Mouse (Mus musculus): Measurements from ENCODE around the gene Fam117b. TPM values are rescaled to one million over a fixed set of nuclear protein-coding genes. Genes with fewer than 3 reads are reported as not detected.

Gene Fam117b
- polyA plus RNA-seq, 1 experiment from 2014 or later: 8.3 TPM

GRCm38 (mm10) chr1:59959941-59960340 lies 47.1 kb downstream of the Fam117b start:
- no peak overlapping the region for H3K4me2 ChIP-seq (replicated peaks; ENCODE audit: low read depth, low read length)
- peaks cover 19% of the 10 kb centered on the region; the same call in 1 of the 2 replicates for H3K36me3 ChIP-seq (ENCODE audit: insufficient read depth, low read length)
- no peak overlapping the region for H3K4me3 ChIP-seq (ENCODE audit: low read length)
- ATAC-seq (ENCODE audit: low FRiP score, low TSS enrichment): no peak
- H3K27ac ChIP-seq (ENCODE audit: low read length): no peak overlapping the region
- 86% methylated on average over 1 of the region's 1 CpGs for WGBS
- H3K27me3 ChIP-seq (ENCODE audit: insufficient read depth, low read length): no peaks in the 10 kb centered on the region
- no peaks in the 10 kb centered on the region for H3K9me3 ChIP-seq (ENCODE audit: low read length)
- no peak overlapping the region for H3K9ac ChIP-seq (replicated peaks; ENCODE audit: low read length)
- no peaks in the 10 kb centered on the region for H3K4me1 ChIP-seq (ENCODE audit: insufficient read depth, low read length)

DNA sequence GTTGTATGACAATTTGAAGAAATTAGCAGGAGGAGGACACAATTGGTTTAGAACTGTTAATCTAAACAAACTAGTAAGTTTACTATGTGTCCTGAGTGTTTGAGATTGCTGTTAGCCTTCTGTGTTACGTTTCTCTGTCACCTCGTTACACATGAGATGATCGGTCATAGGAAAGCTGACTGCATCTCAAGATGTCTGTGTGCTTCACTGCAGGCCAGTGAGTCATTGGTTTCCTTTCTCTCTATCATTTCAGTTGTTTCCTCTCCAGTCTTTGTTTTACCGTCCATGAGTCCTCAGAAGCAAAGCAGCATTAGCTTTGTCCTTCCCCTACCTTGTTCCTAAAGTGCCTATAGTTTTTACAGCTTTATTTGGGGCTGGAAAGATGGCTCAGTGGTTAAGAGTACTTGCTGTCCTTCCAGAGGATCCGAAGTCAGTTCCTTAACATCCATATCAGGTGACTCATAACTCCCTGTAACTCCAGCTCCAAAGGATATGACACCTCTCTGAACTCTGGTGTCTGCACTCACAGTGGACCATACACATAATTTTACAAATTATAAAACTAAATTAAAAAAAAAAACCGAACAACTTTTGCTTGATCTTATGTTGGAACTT lies 53.5 kb downstream of the Fam117b start:
- ATAC-seq (ENCODE audit: low FRiP score, low TSS enrichment): no peak
- no peak overlapping the region for H3K4me3 ChIP-seq (ENCODE audit: low read length)
- H3K36me3 ChIP-seq (ENCODE audit: insufficient read depth, low read length): peaks cover 29% of the 10 kb centered on the region
- no peak overlapping the region for H3K27ac ChIP-seq (ENCODE audit: low read length)
- no peaks in the 10 kb centered on the region for H3K27me3 ChIP-seq (ENCODE audit: insufficient read depth, low read length)
- WGBS: 78% methylated on average over 6 of the region's 6 CpGs
- H3K9me3 ChIP-seq (ENCODE audit: low read length): no peaks in the 10 kb centered on the region
- no peaks in the 10 kb centered on the region for H3K4me1 ChIP-seq (ENCODE audit: insufficient read depth, low read length)
- no peak overlapping the region for H3K4me2 ChIP-seq (replicated peaks; ENCODE audit: low read depth, low read length)
- H3K9ac ChIP-seq (replicated peaks; ENCODE audit: low read length): no peak overlapping the region

DNA sequence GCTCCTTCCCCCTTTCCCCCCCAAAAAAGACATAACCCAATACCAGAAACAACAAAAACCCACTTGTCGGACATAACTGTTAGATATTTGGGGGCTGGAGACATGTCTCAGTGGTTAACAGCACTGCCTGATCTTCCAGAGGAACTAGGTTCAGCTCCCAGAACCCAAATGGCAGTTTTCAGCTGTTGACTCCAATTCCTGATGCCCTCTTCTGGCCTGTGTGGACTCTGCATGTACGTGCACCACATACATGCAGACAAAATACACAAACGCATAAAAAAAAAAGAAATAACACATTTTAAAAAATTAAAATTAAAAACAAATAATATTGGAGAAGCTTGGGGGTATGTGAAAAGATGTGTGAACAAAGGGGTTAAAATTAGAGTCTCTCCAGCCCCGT lies 54.5 kb downstream of the Fam117b start:
- Histone ChIP-seq H3K36me3 (ENCODE audit: insufficient read depth, low read length) (peaks cover 26% of the 10 kb centered on the region), H3K9me3 (ENCODE audit: low read length) (no peaks in the 10 kb centered on the region), H3K27me3 (ENCODE audit: insufficient read depth, low read length) (no peaks in the 10 kb centered on the region), H3K9ac (replicated peaks; ENCODE audit: low read length) (no peak overlapping the region), H3K4me2 (replicated peaks; ENCODE audit: low read depth, low read length) (no peak overlapping the region), H3K4me1 (ENCODE audit: insufficient read depth, low read length) (no peaks in the 10 kb centered on the region), H3K27ac (ENCODE audit: low read length) (no peak overlapping the region), H3K4me3 (ENCODE audit: low read length) (no peak overlapping the region)
- no peak for ATAC-seq (ENCODE audit: low FRiP score, low TSS enrichment)
- 87% methylated on average over 4 of the region's 4 CpGs for WGBS

GRCm38 (mm10) chr1:59986626-59987025 lies 73.8 kb downstream of the Fam117b start:
- H3K4me2 ChIP-seq (replicated peaks; ENCODE audit: low read depth, low read length): no peak overlapping the region
- no peak overlapping the region for H3K4me3 ChIP-seq (ENCODE audit: low read length)
- H3K36me3 ChIP-seq (ENCODE audit: insufficient read depth, low read length): peaks cover 38% of the 10 kb centered on the region
- H3K9ac ChIP-seq (replicated peaks; ENCODE audit: low read length): no peak overlapping the region
- H3K4me1 ChIP-seq (ENCODE audit: insufficient read depth, low read length): no peaks in the 10 kb centered on the region
- H3K9me3 ChIP-seq (ENCODE audit: low read length): no peaks in the 10 kb centered on the region
- no peaks in the 10 kb centered on the region for H3K27me3 ChIP-seq (ENCODE audit: insufficient read depth, low read length)
- H3K27ac ChIP-seq (ENCODE audit: low read length): no peak overlapping the region
- ATAC-seq (ENCODE audit: low FRiP score, low TSS enrichment): no peak

GRCm38 (mm10) chr1:59987399-59988040 lies 74.7 kb downstream of the Fam117b start:
- ATAC-seq (ENCODE audit: low FRiP score, low TSS enrichment): no peak
- H3K9ac ChIP-seq (replicated peaks; ENCODE audit: low read length): no peak overlapping the region
- H3K27ac ChIP-seq (ENCODE audit: low read length): no peak overlapping the region
- no peaks in the 10 kb centered on the region for H3K9me3 ChIP-seq (ENCODE audit: low read length)
- peaks cover 33% of the 10 kb centered on the region for H3K36me3 ChIP-seq (ENCODE audit: insufficient read depth, low read length)
- no peak overlapping the region for H3K4me3 ChIP-seq (ENCODE audit: low read length)
- H3K4me1 ChIP-seq (ENCODE audit: insufficient read depth, low read length): no peaks in the 10 kb centered on the region
- H3K4me2 ChIP-seq (replicated peaks; ENCODE audit: low read depth, low read length): no peak overlapping the region
- WGBS: 96% methylated on average over 3 of the region's 3 CpGs
- H3K27me3 ChIP-seq (ENCODE audit: insufficient read depth, low read length): no peaks in the 10 kb centered on the region

DNA sequence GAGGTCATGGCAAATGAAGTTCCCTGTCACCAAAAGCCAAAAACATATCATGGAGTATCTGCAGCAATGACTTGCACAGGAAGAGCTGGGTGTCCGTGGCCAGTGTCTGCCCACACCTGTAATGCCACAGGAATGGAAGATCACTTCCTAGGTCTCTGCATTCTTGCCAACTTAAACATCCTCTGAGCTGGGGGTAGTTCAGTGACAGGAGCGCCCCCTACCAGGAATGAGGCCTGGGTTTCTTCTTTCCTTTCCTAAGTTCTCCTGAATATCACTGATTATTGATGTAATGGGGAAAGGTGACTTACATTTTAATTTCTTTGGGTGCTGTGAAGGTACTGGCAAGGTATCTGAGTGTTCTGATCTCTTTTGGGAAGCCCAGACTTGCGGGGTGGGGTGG lies 82.8 kb downstream of the Fam117b start:
- no peak overlapping the region for H3K27ac ChIP-seq (ENCODE audit: low read length)
- 0 out of 2 replicates have a peak, but pooled peaks cover 4% of the 10 kb centered on the region for H3K4me1 ChIP-seq (ENCODE audit: insufficient read depth, low read length)
- H3K4me3 ChIP-seq (ENCODE audit: low read length): no peak overlapping the region
- H3K9ac ChIP-seq (replicated peaks; ENCODE audit: low read length): no peak overlapping the region
- WGBS: 51% methylated on average over 3 of the region's 3 CpGs
- no peaks in the 10 kb centered on the region for H3K27me3 ChIP-seq (ENCODE audit: insufficient read depth, low read length)
- no peaks in the 10 kb centered on the region for H3K9me3 ChIP-seq (ENCODE audit: low read length)
- H3K36me3 ChIP-seq (ENCODE audit: insufficient read depth, low read length): peaks cover 9% of the 10 kb centered on the region; the same call in 1 of the 2 replicates
- ATAC-seq (ENCODE audit: low FRiP score, low TSS enrichment): no peak
- no peak overlapping the region for H3K4me2 ChIP-seq (replicated peaks; ENCODE audit: low read depth, low read length)

DNA sequence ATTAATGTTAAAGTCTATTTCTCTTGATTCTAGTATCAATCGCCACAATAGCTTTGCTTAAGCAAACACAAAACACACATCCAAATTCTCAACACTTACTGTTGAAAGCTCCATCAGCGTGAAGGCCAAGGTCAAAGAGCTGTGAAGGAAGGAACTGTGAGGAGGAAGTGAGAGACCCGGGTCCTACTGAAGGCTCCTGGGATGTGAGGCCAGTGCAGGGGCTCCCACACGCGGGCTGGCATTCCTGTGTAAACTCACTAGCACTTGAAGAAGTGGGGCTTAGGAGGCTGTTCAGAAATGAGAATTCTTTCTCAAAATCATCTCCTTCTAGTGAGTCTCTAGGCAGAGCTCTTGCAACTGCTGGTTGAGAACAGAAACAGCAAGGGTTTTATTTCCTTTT lies 84.5 kb downstream of the Fam117b start:
- Histone ChIP-seq H3K4me1 (ENCODE audit: insufficient read depth, low read length) (0 out of 2 replicates have a peak, but pooled peaks cover 4% of the 10 kb centered on the region), H3K9me3 (ENCODE audit: low read length) (no peaks in the 10 kb centered on the region), H3K27ac (ENCODE audit: low read length) (no peak overlapping the region), H3K36me3 (ENCODE audit: insufficient read depth, low read length) (no peaks in the 10 kb centered on the region), H3K27me3 (ENCODE audit: insufficient read depth, low read length) (no peaks in the 10 kb centered on the region), H3K4me3 (ENCODE audit: low read length) (no peak overlapping the region), H3K4me2 (replicated peaks; ENCODE audit: low read depth, low read length) (no peak overlapping the region), H3K9ac (replicated peaks; ENCODE audit: low read length) (no peak overlapping the region)
- WGBS: 38% methylated on average over 5 of the region's 5 CpGs
- ATAC-seq (ENCODE audit: low FRiP score, low TSS enrichment): no peak

- Histone ChIP-seq H3K9ac (replicated peaks; ENCODE audit: low read length) (no peak overlapping the region), H3K27ac (ENCODE audit: low read length) (no peak overlapping the region), H3K4me1 (ENCODE audit: insufficient read depth, low read length) (0 out of 2 replicates have a peak, but pooled peaks cover 4% of the 10 kb centered on the region), H3K4me3 (ENCODE audit: low read length) (no peak overlapping the region), H3K27me3 (ENCODE audit: insufficient read depth, low read length) (no peaks in the 10 kb centered on the region), H3K9me3 (ENCODE audit: low read length) (no peaks in the 10 kb centered on the region), H3K4me2 (replicated peaks; ENCODE audit: low read depth, low read length) (no peak overlapping the region), H3K36me3 (ENCODE audit: insufficient read depth, low read length) (no peaks in the 10 kb centered on the region)
- ATAC-seq (ENCODE audit: low FRiP score, low TSS enrichment): no peak
- WGBS: 44% methylated on average over 2 of the region's 2 CpGs
These were observed 87.5 kb downstream of the Fam117b start for GRCm38 (mm10) chr1:60000319-60000718.

DNA sequence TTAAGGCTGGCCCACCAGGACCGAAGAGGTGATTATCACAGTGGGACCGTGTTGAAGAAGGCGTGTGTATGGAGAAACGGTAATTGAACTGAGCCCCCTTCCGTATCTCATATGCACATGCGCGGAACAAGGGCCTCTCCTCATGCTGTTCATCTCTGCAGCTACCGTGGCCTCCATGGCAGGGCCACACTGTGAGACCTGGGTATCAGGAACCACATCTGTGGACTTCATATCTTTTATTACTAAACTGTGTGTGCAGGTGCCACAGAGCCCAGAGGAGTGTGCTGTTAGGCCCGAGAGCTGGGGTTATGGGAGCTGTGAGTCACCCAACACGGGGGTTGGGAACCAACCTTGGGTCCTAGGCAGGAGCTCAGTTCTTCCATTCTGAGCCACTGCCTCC lies 94.5 kb downstream of the Fam117b start:
- H3K9me3 ChIP-seq (ENCODE audit: low read length): no peaks in the 10 kb centered on the region
- no peak overlapping the region for H3K4me3 ChIP-seq (ENCODE audit: low read length)
- no peaks in the 10 kb centered on the region for H3K4me1 ChIP-seq (ENCODE audit: insufficient read depth, low read length)
- WGBS: 89% methylated on average over 10 of the region's 10 CpGs
- H3K36me3 ChIP-seq (ENCODE audit: insufficient read depth, low read length): no peaks in the 10 kb centered on the region
- no peak overlapping the region for H3K27ac ChIP-seq (ENCODE audit: low read length)
- no peak overlapping the region for H3K9ac ChIP-seq (replicated peaks; ENCODE audit: low read length)
- no peaks in the 10 kb centered on the region for H3K27me3 ChIP-seq (ENCODE audit: insufficient read depth, low read length)
- H3K4me2 ChIP-seq (replicated peaks; ENCODE audit: low read depth, low read length): no peak overlapping the region
- no peak for ATAC-seq (ENCODE audit: low FRiP score, low TSS enrichment)

GRCm38 (mm10) chr1:60008743-60009142 lies 95.9 kb downstream of the Fam117b start:
- Histone ChIP-seq H3K36me3 (ENCODE audit: insufficient read depth, low read length) (no peaks in the 10 kb centered on the region), H3K9me3 (ENCODE audit: low read length) (no peaks in the 10 kb centered on the region), H3K27ac (ENCODE audit: low read length) (no peak overlapping the region), H3K4me1 (ENCODE audit: insufficient read depth, low read length) (no peaks in the 10 kb centered on the region), H3K4me3 (ENCODE audit: low read length) (no peak overlapping the region), H3K27me3 (ENCODE audit: insufficient read depth, low read length) (no peaks in the 10 kb centered on the region), H3K4me2 (replicated peaks; ENCODE audit: low read depth, low read length) (no peak overlapping the region), H3K9ac (replicated peaks; ENCODE audit: low read length) (no peak overlapping the region)
- ATAC-seq (ENCODE audit: low FRiP score, low TSS enrichment): no peak
- WGBS: 82% methylated on average over 2 of the region's 2 CpGs
